Mouse (Mus musculus): ENCODE measurements at regions not wholly inside any gene's neighbourhood (a gene's known extent, or its start where the extent isn't known, plus 50 kb on each side); places are given as distances from the start of the nearest gene placed in this dataset.

DNA sequence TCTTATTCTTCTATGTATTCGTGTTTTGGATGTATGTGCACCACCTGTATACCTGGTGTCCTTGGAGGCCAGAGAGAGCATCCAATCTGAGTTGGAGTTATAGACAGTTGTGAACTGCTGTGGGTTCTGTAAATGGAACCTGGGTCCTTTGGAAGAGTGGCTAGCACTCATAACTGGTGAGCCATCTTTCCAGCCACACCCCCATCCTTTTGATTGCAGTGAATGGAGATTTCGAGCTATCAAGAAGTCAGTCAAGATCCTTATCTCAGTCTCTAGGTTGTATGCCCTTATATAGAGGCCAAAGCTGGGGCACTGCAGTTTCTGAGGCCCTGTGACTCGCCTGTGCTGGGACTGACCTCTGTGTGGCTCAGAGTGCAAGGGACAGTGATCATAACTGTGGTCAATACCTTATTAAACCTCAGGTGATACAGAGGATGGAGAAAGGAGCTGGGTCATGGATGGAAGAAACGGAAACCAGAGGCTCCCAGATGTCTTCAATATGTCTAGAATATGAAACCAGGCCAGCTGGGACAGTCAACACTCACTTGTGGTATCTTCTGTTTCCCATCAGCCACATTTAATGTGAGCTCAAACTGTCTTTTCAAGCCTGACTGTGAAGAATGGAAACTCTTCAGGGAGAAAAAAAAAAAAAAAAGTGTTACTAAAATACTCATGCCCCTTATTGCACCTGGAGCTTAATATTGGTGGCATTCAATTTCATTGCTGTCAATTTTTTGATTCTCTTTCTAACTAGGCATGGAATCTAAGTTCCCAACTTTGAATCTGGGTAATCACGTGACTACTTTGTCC lies 86.2 kb upstream of the Cpm start:
- 83% methylated on average over 5 of the region's 5 CpGs for WGBS

GRCm38 (mm10) chr10:117542351-117542750 lies 86.9 kb upstream of the Cpm start:
- Histone ChIP-seq H3K4me1 (ENCODE audit: control insufficient read depth, insufficient read depth, low read length) (no peaks in the 10 kb centered on the region), H3K27ac (ENCODE audit: insufficient read depth, low read depth, low read length) (no peak overlapping the region), H3K27me3 (replicated peaks; ENCODE audit: control insufficient read depth, insufficient read depth, low read length) (no peaks in the 10 kb centered on the region), H3K4me3 (ENCODE audit: insufficient read depth, low read depth, low read length) (no peak overlapping the region), H3K36me3 (ENCODE audit: control insufficient read depth, insufficient read depth, low read length) (no peaks in the 10 kb centered on the region)
- DNase-seq, result no peak
- 84% methylated on average over 5 of the region's 5 CpGs for WGBS
- no peak for TF ChIP-seq POLR2A (IDR thresholded peaks at IDR 0.05; ENCODE audit: low read depth, low read length)
- no peak for TF ChIP-seq CTCF (conservative IDR thresholded peaks at IDR 0.05; ENCODE audit: insufficient read depth, insufficient read length, low read depth, low read length)

More for the DNA sequence above, 86.2 kb upstream of the Cpm start:
- no peak overlapping the region for H3K4me3 ChIP-seq (ENCODE audit: insufficient read depth, low read depth, low read length)
- DNase-seq, result no peak
- no peak overlapping the region for H3K27ac ChIP-seq (ENCODE audit: insufficient read depth, low read depth, low read length)
- H3K36me3 ChIP-seq (ENCODE audit: control insufficient read depth, insufficient read depth, low read length), result no peaks in the 10 kb centered on the region
- H3K4me1 ChIP-seq (ENCODE audit: control insufficient read depth, insufficient read depth, low read length), result no peaks in the 10 kb centered on the region
- H3K27me3 ChIP-seq (replicated peaks; ENCODE audit: control insufficient read depth, insufficient read depth, low read length), result no peaks in the 10 kb centered on the region
- TF ChIP-seq CTCF (conservative IDR thresholded peaks at IDR 0.05; ENCODE audit: insufficient read depth, insufficient read length, low read depth, low read length) (no peak), POLR2A (IDR thresholded peaks at IDR 0.05; ENCODE audit: low read depth, low read length) (no peak)

DNA sequence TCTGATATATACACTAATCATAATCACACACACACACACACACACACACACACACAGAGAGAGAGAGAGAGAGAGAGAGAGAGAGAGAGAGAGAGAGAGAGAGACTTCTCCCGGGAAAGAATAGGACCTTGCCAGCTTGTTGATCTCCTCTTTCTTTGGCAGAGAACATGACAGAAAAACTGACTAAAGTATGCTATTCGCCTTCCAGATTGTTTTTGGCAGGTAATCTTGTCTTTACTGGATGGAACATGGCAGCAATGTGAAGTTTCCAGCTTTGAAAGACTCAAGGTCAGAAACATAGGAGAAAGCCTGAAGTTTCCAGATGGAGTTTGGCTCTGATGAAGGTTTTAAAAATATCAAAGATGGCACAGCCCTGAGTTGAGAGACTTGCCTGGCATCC lies 87.8 kb upstream of the Cpm start:
- Histone ChIP-seq H3K27ac (ENCODE audit: insufficient read depth, low read depth, low read length) (no peak overlapping the region), H3K4me3 (ENCODE audit: insufficient read depth, low read depth, low read length) (no peak overlapping the region), H3K27me3 (replicated peaks; ENCODE audit: control insufficient read depth, insufficient read depth, low read length) (no peaks in the 10 kb centered on the region), H3K36me3 (ENCODE audit: control insufficient read depth, insufficient read depth, low read length) (no peaks in the 10 kb centered on the region), H3K4me1 (ENCODE audit: control insufficient read depth, insufficient read depth, low read length) (no peaks in the 10 kb centered on the region)
- no peak for DNase-seq
- 70% methylated on average over 2 of the region's 2 CpGs for WGBS
- no peak for TF ChIP-seq CTCF (conservative IDR thresholded peaks at IDR 0.05; ENCODE audit: insufficient read depth, insufficient read length, low read depth, low read length)
- TF ChIP-seq POLR2A (IDR thresholded peaks at IDR 0.05; ENCODE audit: low read depth, low read length), result no peak

- Histone ChIP-seq H3K36me3 (ENCODE audit: control insufficient read depth, insufficient read depth, low read length) (no peaks in the 10 kb centered on the region), H3K27ac (ENCODE audit: insufficient read depth, low read depth, low read length) (no peak overlapping the region), H3K4me3 (ENCODE audit: insufficient read depth, low read depth, low read length) (no peak overlapping the region), H3K4me1 (ENCODE audit: control insufficient read depth, insufficient read depth, low read length) (no peaks in the 10 kb centered on the region), H3K27me3 (replicated peaks; ENCODE audit: control insufficient read depth, insufficient read depth, low read length) (no peaks in the 10 kb centered on the region)
- WGBS, result 93% methylated on average over 2 of the region's 2 CpGs
- DNase-seq, result no peak
- no peak for TF ChIP-seq CTCF (conservative IDR thresholded peaks at IDR 0.05; ENCODE audit: insufficient read depth, insufficient read length, low read depth, low read length)
- no peak for TF ChIP-seq POLR2A (IDR thresholded peaks at IDR 0.05; ENCODE audit: low read depth, low read length)
Measured at GRCm38 (mm10) chr10:117540747-117541398, 88.4 kb upstream of the Cpm start.

DNA sequence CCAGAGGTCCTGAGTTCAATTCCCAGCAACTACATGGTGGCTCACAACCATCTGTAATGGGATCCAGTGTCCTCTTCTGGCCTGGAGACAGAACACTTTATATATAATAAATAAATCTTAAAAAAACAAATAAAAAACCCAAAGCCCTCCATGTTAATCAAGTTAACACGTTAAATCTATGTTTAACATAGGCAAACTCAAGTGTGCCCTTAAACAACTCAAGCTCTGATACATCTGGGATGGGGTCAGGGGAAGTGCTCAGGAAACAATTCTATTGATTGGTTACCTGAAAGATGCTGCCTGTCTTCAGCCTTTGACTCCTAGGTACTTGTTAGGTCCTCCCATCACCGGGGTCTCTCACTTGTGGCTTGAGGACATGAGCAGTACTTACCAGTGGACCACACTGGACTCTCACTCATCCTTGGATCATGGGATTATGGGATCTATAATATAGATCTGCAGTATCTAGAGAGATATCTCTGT lies 89.1 kb upstream of the Cpm start:
- no peaks in the 10 kb centered on the region for H3K36me3 ChIP-seq (ENCODE audit: control insufficient read depth, insufficient read depth, low read length)
- H3K4me1 ChIP-seq (ENCODE audit: control insufficient read depth, insufficient read depth, low read length), result no peaks in the 10 kb centered on the region
- no peak for TF ChIP-seq POLR2A (IDR thresholded peaks at IDR 0.05; ENCODE audit: low read depth, low read length)
- TF ChIP-seq CTCF (conservative IDR thresholded peaks at IDR 0.05; ENCODE audit: insufficient read depth, insufficient read length, low read depth, low read length), result no peak
- DNase-seq, result no peak
- no peaks in the 10 kb centered on the region for H3K27me3 ChIP-seq (replicated peaks; ENCODE audit: control insufficient read depth, insufficient read depth, low read length)
- no peak overlapping the region for H3K4me3 ChIP-seq (ENCODE audit: insufficient read depth, low read depth, low read length)
- WGBS, result 95% methylated on average over 2 of the region's 2 CpGs
- H3K27ac ChIP-seq (ENCODE audit: insufficient read depth, low read depth, low read length), result no peak overlapping the region

- Histone ChIP-seq H3K27ac (ENCODE audit: insufficient read depth, low read depth, low read length) (no peak overlapping the region), H3K4me1 (ENCODE audit: control insufficient read depth, insufficient read depth, low read length) (no peaks in the 10 kb centered on the region), H3K27me3 (replicated peaks; ENCODE audit: control insufficient read depth, insufficient read depth, low read length) (no peaks in the 10 kb centered on the region), H3K4me3 (ENCODE audit: insufficient read depth, low read depth, low read length) (no peak overlapping the region), H3K36me3 (ENCODE audit: control insufficient read depth, insufficient read depth, low read length) (no peaks in the 10 kb centered on the region)
- TF ChIP-seq CTCF (conservative IDR thresholded peaks at IDR 0.05; ENCODE audit: insufficient read depth, insufficient read length, low read depth, low read length), result no peak
- 56% methylated on average over 1 of the region's 1 CpGs for WGBS
- DNase-seq, result no peak
Measured at GRCm38 (mm10) chr10:117539532-117539931, 89.8 kb upstream of the Cpm start.

GRCm38 (mm10) chr10:117538725-117539124 lies 90.6 kb upstream of the Cpm start:
- Histone ChIP-seq H3K4me3 (ENCODE audit: insufficient read depth, low read depth, low read length) (no peak overlapping the region), H3K27ac (ENCODE audit: insufficient read depth, low read depth, low read length) (no peak overlapping the region), H3K27me3 (replicated peaks; ENCODE audit: control insufficient read depth, insufficient read depth, low read length) (no peaks in the 10 kb centered on the region), H3K36me3 (ENCODE audit: control insufficient read depth, insufficient read depth, low read length) (no peaks in the 10 kb centered on the region), H3K4me1 (ENCODE audit: control insufficient read depth, insufficient read depth, low read length) (no peaks in the 10 kb centered on the region)
- 84% methylated on average over 5 of the region's 5 CpGs for WGBS
- TF ChIP-seq POLR2A (IDR thresholded peaks at IDR 0.05; ENCODE audit: low read depth, low read length), result no peak
- no peak for TF ChIP-seq CTCF (conservative IDR thresholded peaks at IDR 0.05; ENCODE audit: insufficient read depth, insufficient read length, low read depth, low read length)
- no peak for DNase-seq

Data from kidney, adult 2 months (tissue).